Mouse (Mus musculus): ENCODE measurements at regions not wholly inside any gene's neighbourhood (a gene's known extent, or its start where the extent isn't known, plus 50 kb on each side); places are given as distances from the start of the nearest gene placed in this dataset.

GRCm38 (mm10) chr8:34744682-34745081, 633.1 kb upstream of the Gm10131 start:
- no peaks in the 10 kb centered on the region for H3K79me2 ChIP-seq (ENCODE audit: control insufficient read depth, insufficient read depth)
- TF ChIP-seq FOSL1 (IDR thresholded peaks at IDR 0.05; ENCODE audit: insufficient read depth, low read length, poor library complexity, severe bottlenecking) (no peak), MYOG (IDR thresholded peaks at IDR 0.05; ENCODE audit: control insufficient read depth, extremely low read depth, insufficient read length) (no peak), MYOD1 (IDR thresholded peaks at IDR 0.05; ENCODE audit: control insufficient read depth, insufficient read length, low read depth) (no peak), CTCF (IDR thresholded peaks at IDR 0.05; ENCODE audit: control insufficient read depth, insufficient read depth, insufficient read length) (no peak), MAX (IDR thresholded peaks at IDR 0.05) (no peak), USF1 (IDR thresholded peaks at IDR 0.05; ENCODE audit: low read depth) (no peak), CEBPB (IDR thresholded peaks at IDR 0.05; ENCODE audit: low read depth) (no peak)
- no peak overlapping the region for H3ac ChIP-seq (ENCODE audit: control insufficient read depth, insufficient read length, low read depth)
- no peaks in the 10 kb centered on the region for H3K79me3 ChIP-seq (ENCODE audit: low read depth)
- H3K4me3 ChIP-seq (ENCODE audit: insufficient read depth, poor library complexity, severe bottlenecking) = no peak overlapping the region
- no peaks in the 10 kb centered on the region for H3K27me3 ChIP-seq (ENCODE audit: control insufficient read depth, insufficient read depth, insufficient read length)
- H3K36me3 ChIP-seq (ENCODE audit: control insufficient read depth, insufficient read depth) = no peaks in the 10 kb centered on the region

DNA sequence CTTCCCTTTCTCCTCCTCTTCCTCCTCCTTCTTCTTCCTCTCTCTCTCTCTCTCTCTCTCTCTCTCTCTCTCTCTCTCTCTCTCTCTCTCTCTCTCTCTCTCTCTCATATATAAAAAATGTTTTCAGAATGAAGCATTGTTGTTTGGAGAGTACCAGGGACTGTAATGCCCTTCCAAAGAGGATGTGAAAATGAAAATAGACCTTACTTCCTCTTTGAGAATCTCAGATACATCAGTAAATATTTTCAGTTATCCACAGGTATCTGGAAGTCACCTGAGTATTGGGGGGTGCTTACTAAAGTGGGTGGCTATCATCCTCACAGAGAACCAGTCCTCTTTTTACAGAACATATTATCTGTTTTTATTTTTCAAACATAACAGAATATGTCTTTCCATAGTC, 632.6 kb upstream of the Gm10131 start:
- Histone ChIP-seq H3K27me3 (ENCODE audit: control insufficient read depth, insufficient read depth, insufficient read length) (no peaks in the 10 kb centered on the region), H3K79me3 (ENCODE audit: low read depth) (no peaks in the 10 kb centered on the region), H3K4me3 (ENCODE audit: insufficient read depth, poor library complexity, severe bottlenecking) (no peak overlapping the region), H3K79me2 (ENCODE audit: control insufficient read depth, insufficient read depth) (no peaks in the 10 kb centered on the region), H3K36me3 (ENCODE audit: control insufficient read depth, insufficient read depth) (no peaks in the 10 kb centered on the region), H3ac (ENCODE audit: control insufficient read depth, insufficient read length, low read depth) (no peak overlapping the region)
- TF ChIP-seq MYOD1 (IDR thresholded peaks at IDR 0.05; ENCODE audit: control insufficient read depth, insufficient read length, low read depth) (no peak), CEBPB (IDR thresholded peaks at IDR 0.05; ENCODE audit: low read depth) (no peak), MAX (IDR thresholded peaks at IDR 0.05) (no peak)

GRCm38 (mm10) chr8:34743137-34743536, 631.6 kb upstream of the Gm10131 start:
- Histone ChIP-seq H3K4me3 (ENCODE audit: insufficient read depth, poor library complexity, severe bottlenecking) (no peak overlapping the region), H3K27me3 (ENCODE audit: control insufficient read depth, insufficient read depth, insufficient read length) (no peaks in the 10 kb centered on the region), H3K36me3 (ENCODE audit: control insufficient read depth, insufficient read depth) (no peaks in the 10 kb centered on the region), H3K79me2 (ENCODE audit: control insufficient read depth, insufficient read depth) (no peaks in the 10 kb centered on the region), H3ac (ENCODE audit: control insufficient read depth, insufficient read length, low read depth) (no peak overlapping the region), H3K79me3 (ENCODE audit: low read depth) (no peaks in the 10 kb centered on the region)
- TF ChIP-seq CTCF (IDR thresholded peaks at IDR 0.05; ENCODE audit: control insufficient read depth, insufficient read depth, insufficient read length) (no peak), MYOG (IDR thresholded peaks at IDR 0.05; ENCODE audit: control insufficient read depth, extremely low read depth, insufficient read length) (no peak), CEBPB (IDR thresholded peaks at IDR 0.05; ENCODE audit: low read depth) (no peak), MYOD1 (IDR thresholded peaks at IDR 0.05; ENCODE audit: control insufficient read depth, insufficient read length, low read depth) (no peak), USF1 (IDR thresholded peaks at IDR 0.05; ENCODE audit: low read depth) (no peak), FOSL1 (IDR thresholded peaks at IDR 0.05; ENCODE audit: insufficient read depth, low read length, poor library complexity, severe bottlenecking) (no peak), MAX (IDR thresholded peaks at IDR 0.05) (no peak)

- H3ac ChIP-seq (ENCODE audit: control insufficient read depth, insufficient read length, low read depth) = no peak overlapping the region
- TF ChIP-seq MAX (IDR thresholded peaks at IDR 0.05) = no peak
- no peak for TF ChIP-seq MYOG (IDR thresholded peaks at IDR 0.05; ENCODE audit: control insufficient read depth, extremely low read depth, insufficient read length)
- TF ChIP-seq USF1 (IDR thresholded peaks at IDR 0.05; ENCODE audit: low read depth) = no peak
- no peak for TF ChIP-seq MYOD1 (IDR thresholded peaks at IDR 0.05; ENCODE audit: control insufficient read depth, insufficient read length, low read depth)
- TF ChIP-seq FOSL1 (IDR thresholded peaks at IDR 0.05; ENCODE audit: insufficient read depth, low read length, poor library complexity, severe bottlenecking) = no peak
- no peak for TF ChIP-seq CEBPB (IDR thresholded peaks at IDR 0.05; ENCODE audit: low read depth)
- TF ChIP-seq CTCF (IDR thresholded peaks at IDR 0.05; ENCODE audit: control insufficient read depth, insufficient read depth, insufficient read length) = no peak
- H3K27me3 ChIP-seq (ENCODE audit: control insufficient read depth, insufficient read depth, insufficient read length) = no peaks in the 10 kb centered on the region
- H3K4me3 ChIP-seq (ENCODE audit: insufficient read depth, poor library complexity, severe bottlenecking) = no peak overlapping the region
- H3K79me3 ChIP-seq (ENCODE audit: low read depth) = no peaks in the 10 kb centered on the region
- no peaks in the 10 kb centered on the region for H3K79me2 ChIP-seq (ENCODE audit: control insufficient read depth, insufficient read depth)
- H3K36me3 ChIP-seq (ENCODE audit: control insufficient read depth, insufficient read depth) = no peaks in the 10 kb centered on the region
These were observed 629.3 kb upstream of the Gm10131 start for GRCm38 (mm10) chr8:34740836-34741235.

DNA sequence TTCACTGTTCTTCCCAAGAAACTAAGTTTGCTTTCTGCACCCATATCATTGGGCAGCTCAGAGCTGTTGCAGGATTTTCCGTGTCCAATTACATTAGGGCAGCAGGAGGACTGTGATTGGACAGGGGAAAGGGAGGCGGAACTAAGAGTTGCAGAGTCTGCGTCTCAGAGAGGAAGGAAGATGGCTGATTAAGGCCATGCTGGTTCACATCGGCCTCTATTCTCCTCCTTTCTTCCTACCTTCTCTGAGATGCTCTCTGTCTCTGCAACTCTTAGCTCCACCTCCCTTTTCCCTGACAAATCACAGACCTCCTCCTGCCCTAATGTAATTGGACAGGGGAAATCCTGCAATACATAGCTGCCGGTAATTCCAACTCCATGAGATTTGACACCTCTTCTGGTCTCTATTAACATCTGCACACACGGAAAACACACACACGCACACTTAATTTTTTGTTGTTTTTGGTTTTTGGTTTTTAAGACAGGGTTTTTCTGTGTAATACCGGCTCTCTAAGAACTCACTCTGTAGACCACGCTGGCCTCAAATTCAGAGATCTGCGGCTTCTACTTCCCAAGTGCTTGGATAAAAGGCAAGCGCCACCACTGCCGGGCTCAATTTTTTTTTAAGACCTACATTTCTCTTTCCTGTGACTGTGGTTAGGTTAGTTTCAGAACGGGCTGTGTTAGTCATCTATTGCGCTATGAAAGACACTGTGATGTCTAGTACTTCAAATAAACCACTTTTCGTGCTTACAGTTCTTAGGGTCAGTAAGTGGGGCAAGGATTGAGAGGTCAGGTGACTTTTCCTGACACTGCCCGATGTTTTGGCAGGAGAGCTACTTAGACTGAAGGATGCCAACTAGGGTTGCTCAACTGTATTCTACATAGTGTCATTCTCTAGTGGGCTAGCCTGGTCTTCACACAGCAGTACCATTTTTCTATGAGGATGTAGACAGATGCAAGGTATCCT, 628.6 kb upstream of the Gm10131 start:
- Histone ChIP-seq H3ac (ENCODE audit: control insufficient read depth, insufficient read length, low read depth) (no peak overlapping the region), H3K79me2 (ENCODE audit: control insufficient read depth, insufficient read depth) (no peaks in the 10 kb centered on the region), H3K79me3 (ENCODE audit: low read depth) (no peaks in the 10 kb centered on the region), H3K27me3 (ENCODE audit: control insufficient read depth, insufficient read depth, insufficient read length) (no peaks in the 10 kb centered on the region), H3K36me3 (ENCODE audit: control insufficient read depth, insufficient read depth) (no peaks in the 10 kb centered on the region), H3K4me3 (ENCODE audit: insufficient read depth, poor library complexity, severe bottlenecking) (no peak overlapping the region)
- TF ChIP-seq FOSL1 (IDR thresholded peaks at IDR 0.05; ENCODE audit: insufficient read depth, low read length, poor library complexity, severe bottlenecking) = no peak
- peak; percentile 47 for TF ChIP-seq USF1 (IDR thresholded peaks at IDR 0.05; ENCODE audit: low read depth)

GRCm38 (mm10) chr8:34736214-34736613, 624.7 kb upstream of the Gm10131 start:
- TF ChIP-seq FOSL1 (IDR thresholded peaks at IDR 0.05; ENCODE audit: insufficient read depth, low read length, poor library complexity, severe bottlenecking) (no peak), MAX (IDR thresholded peaks at IDR 0.05) (no peak), USF1 (IDR thresholded peaks at IDR 0.05; ENCODE audit: low read depth) (no peak), MYOG (IDR thresholded peaks at IDR 0.05; ENCODE audit: control insufficient read depth, extremely low read depth, insufficient read length) (no peak), CEBPB (IDR thresholded peaks at IDR 0.05; ENCODE audit: low read depth) (no peak), CTCF (IDR thresholded peaks at IDR 0.05; ENCODE audit: control insufficient read depth, insufficient read depth, insufficient read length) (no peak), MYOD1 (IDR thresholded peaks at IDR 0.05; ENCODE audit: control insufficient read depth, insufficient read length, low read depth) (no peak)
- no peaks in the 10 kb centered on the region for H3K27me3 ChIP-seq (ENCODE audit: control insufficient read depth, insufficient read depth, insufficient read length)
- no peaks in the 10 kb centered on the region for H3K79me3 ChIP-seq (ENCODE audit: low read depth)
- no peaks in the 10 kb centered on the region for H3K79me2 ChIP-seq (ENCODE audit: control insufficient read depth, insufficient read depth)
- H3K4me3 ChIP-seq (ENCODE audit: insufficient read depth, poor library complexity, severe bottlenecking) = no peak overlapping the region
- H3ac ChIP-seq (ENCODE audit: control insufficient read depth, insufficient read length, low read depth) = no peak overlapping the region
- H3K36me3 ChIP-seq (ENCODE audit: control insufficient read depth, insufficient read depth) = no peaks in the 10 kb centered on the region

Data from C2C12 (cell line).